Mouse (Mus musculus) thymus, adult 2 months (tissue): ENCODE measurements around the gene Mok. TPM values are rescaled to one million over a fixed set of nuclear protein-coding genes. Genes with fewer than 3 reads are reported as not detected.

Experiments used
- DNase-seq: peaks from one replicate; pipeline ENCODE4 v3.0.0; 2021
- H3K27ac ChIP-seq: fragments of 200-500 bp; 2 replicates; pipeline ENCODE4 v1.5.1; 2012; ENCODE audit warnings: low read length, control low read depth; ENCODE audit not compliant: control insufficient read depth, insufficient read depth
- H3K27me3 ChIP-seq: fragments of 200-500 bp; 2 replicates; pipeline ENCODE4 v1.6.1; 2012; ENCODE audit warnings: mild to moderate bottlenecking, low read length, moderate library complexity, mixed read lengths; ENCODE audit not compliant: control insufficient read depth, insufficient read depth
- H3K36me3 ChIP-seq: fragments of 200-500 bp; 2 replicates; pipeline ENCODE4 v1.6.1; 2012; ENCODE audit warnings: mild to moderate bottlenecking, low read length, moderate library complexity; ENCODE audit not compliant: control insufficient read depth, insufficient read depth
- H3K4me1 ChIP-seq: fragments of 200-500 bp; replicated peaks from 2 replicates; pipeline ENCODE4 v1.6.1; 2012; ENCODE audit warnings: low read length; ENCODE audit not compliant: control insufficient read depth, insufficient read depth
- H3K4me3 ChIP-seq: fragments of 200-500 bp; 2 replicates; pipeline ENCODE4 v1.5.1; 2012; ENCODE audit warnings: mild to moderate bottlenecking, low read length, control low read depth, moderate library complexity; ENCODE audit not compliant: control insufficient read depth, insufficient read depth
- CTCF ChIP-seq: fragments of 200-500 bp; IDR thresholded peaks from 2 replicates; pipeline ENCODE4 v1.5.1; 2012; ENCODE audit warnings: mild to moderate bottlenecking, control low read depth, low read length, moderate library complexity, borderline replicate concordance; ENCODE audit not compliant: control insufficient read depth, poor library complexity, insufficient read depth; ENCODE audit errors: extremely low read depth
- POLR2A ChIP-seq: fragments of 200-500 bp; IDR thresholded peaks from 2 replicates; pipeline ENCODE4 v1.6.1; 2012; ENCODE audit warnings: mild to moderate bottlenecking, low read length, control low read depth, moderate library complexity; ENCODE audit not compliant: control insufficient read depth, poor library complexity, insufficient read depth; ENCODE audit errors: extremely low read depth
- WGBS: fragments of 180-500 bp; shearing (Covaris S2); methylation state at CpG from one replicate; pipeline ENCODE4 v1.1.7; 2018; 5-methylcytosine and 5-hydroxymethylcytosine counted together
- polyA plus RNA-seq: library from polyadenylated mRNA; depleted of rRNA; stranded (reverse); fragments of >200 nt; gene quantifications from 2 replicates; pipeline ENCODE4 v1.2.3, GENCODE M21; 2012

Gene Mok
- polyA plus RNA-seq, 1 experiment = 1.4 TPM

DNA sequence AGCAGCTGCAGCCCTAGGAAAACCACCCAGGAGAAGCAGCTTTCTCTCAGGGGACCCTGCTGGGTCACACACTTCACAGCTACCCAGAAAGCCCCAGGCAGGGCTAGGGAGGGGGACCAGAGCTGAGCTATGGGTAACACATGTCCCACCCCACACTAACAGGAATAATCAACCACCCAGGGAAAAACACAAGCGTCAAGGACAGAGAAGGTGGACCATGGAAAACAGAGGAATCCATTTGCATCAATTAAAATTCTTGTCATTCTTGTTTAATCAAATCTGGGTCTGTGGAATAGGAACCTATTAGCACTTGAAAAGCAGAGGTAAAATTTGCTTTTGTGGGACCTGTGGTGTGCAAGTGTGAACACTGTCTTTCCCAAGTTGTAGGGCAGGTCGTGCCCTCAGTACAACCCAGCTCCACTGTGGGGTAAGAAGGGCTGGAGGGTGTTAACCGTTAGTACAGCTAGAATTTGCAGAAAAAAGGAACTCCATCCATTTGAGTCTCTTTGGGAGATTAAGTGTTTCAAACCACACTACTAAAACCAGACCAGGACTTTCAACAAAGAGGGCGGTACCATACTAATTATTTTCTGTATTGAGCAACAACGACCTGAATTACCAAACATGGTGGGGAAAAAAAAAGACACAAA is 3.4 kb downstream of the Mok start:
- no peak overlapping the region for H3K27ac ChIP-seq
- DNase-seq = no peak
- 39% methylated on average over 5 of the region's 5 CpGs for WGBS
- H3K4me3 ChIP-seq = no peak overlapping the region
- TF ChIP-seq POLR2A (no peak), CTCF (no peak)
- no peaks in the 10 kb centered on the region for H3K36me3 ChIP-seq
- H3K4me1 ChIP-seq = peaks cover 4% of the 10 kb centered on the region; the same call in 1 of the 2 replicates
- no peaks in the 10 kb centered on the region for H3K27me3 ChIP-seq

- WGBS = 78% methylated on average over 6 of the region's 6 CpGs
- no peak for TF ChIP-seq POLR2A
- TF ChIP-seq CTCF = no peak
- no peak for DNase-seq
- H3K27ac ChIP-seq = no peak overlapping the region
- no peaks in the 10 kb centered on the region for H3K36me3 ChIP-seq
- no peak overlapping the region for H3K4me3 ChIP-seq
- H3K27me3 ChIP-seq = no peaks in the 10 kb centered on the region
- H3K4me1 ChIP-seq = peaks cover 4% of the 10 kb centered on the region; the same call in 1 of the 2 replicates
Observed at GRCm38 (mm10) chr12:110836729-110837128, 4.0 kb downstream of the Mok start.

DNA sequence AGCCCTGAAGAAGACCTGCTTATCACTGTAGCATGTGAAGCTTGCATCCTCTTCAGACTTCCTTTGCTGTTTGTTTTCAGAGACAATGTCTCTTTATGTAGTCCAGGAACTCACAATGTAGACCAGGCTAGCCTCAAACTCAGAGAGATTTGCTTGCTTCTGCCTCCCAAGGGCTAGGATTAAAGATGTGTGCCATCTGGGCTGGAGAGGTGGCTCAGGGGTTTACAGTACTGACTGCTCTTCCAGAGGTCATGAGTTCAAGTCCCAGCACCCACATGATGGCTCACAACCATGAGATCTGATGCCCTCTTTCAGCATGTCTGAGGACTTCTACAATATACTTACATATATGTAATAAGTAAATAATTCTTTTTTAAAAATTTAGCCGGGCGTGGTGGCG is 5.6 kb downstream of the Mok start:
- DNase-seq = no peak
- no peaks in the 10 kb centered on the region for H3K36me3 ChIP-seq
- TF ChIP-seq POLR2A (no peak), CTCF (no peak)
- H3K4me3 ChIP-seq = no peak overlapping the region
- 97% methylated on average over 3 of the region's 3 CpGs for WGBS
- no peaks in the 10 kb centered on the region for H3K27me3 ChIP-seq
- H3K27ac ChIP-seq = no peak overlapping the region
- no peaks in the 10 kb centered on the region for H3K4me1 ChIP-seq

DNA sequence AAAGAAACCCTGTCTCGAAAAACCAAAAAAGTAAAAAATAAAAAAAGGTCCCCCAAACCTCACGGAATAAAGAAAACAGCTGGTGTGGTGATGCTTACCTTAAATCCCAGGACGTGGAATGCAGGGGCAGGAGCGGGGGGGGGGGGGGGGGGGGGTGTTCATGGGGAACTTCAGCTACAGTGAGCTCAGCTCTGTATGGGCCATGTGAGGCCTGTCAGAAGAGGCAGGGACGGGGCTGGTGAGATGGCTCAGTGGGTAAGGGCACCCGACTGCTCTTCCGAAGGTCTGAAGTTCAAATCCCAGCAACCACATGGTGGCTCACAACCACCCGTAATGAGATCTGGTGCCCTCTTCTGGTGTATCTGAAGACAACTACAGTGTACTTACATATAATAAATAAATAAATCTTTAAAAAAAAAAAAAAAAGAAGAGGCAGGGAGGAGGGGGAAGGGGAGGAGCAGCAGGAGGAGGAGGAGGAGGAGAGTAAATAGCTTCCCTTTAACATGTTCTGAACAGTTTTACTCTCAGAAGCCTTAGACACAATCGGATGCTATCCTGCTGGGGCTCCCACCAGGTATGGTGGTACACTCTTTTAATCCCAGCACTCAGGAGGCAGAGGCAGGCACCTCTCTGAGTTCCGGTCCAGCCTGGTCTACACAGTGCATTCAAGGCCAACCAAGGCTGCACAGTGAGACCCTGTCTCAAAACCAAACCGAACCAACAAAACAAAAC is 10.3 kb downstream of the Mok start:
- Histone ChIP-seq H3K36me3 (no peaks in the 10 kb centered on the region), H3K27ac (no peak overlapping the region), H3K27me3 (no peaks in the 10 kb centered on the region), H3K4me3 (no peak overlapping the region), H3K4me1 (no peaks in the 10 kb centered on the region)
- TF ChIP-seq CTCF (no peak), POLR2A (no peak)
- no peak for DNase-seq
- 90% methylated on average over 11 of the region's 11 CpGs for WGBS

DNA sequence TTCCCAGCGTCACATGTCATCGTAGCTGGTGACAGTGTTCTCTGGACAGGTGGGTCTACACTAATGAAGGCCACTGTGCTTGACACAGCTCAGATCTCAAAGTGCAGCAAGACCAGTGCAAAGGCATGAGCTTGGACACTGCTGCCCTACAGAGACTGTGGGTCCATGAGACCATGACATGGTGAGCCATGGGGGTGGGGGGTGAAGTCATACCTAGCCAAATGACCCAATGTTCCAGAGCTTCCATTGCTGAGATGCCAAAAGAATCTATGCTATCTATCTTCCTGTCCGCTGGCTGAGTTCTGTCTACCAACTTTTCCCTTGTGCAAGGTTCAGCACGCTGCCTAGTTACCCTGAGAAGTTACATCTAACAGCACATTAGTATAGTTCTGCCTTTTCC is 11.8 kb downstream of the Mok start:
- Histone ChIP-seq H3K27ac (no peak overlapping the region), H3K27me3 (no peaks in the 10 kb centered on the region), H3K4me1 (no peaks in the 10 kb centered on the region), H3K4me3 (no peak overlapping the region), H3K36me3 (no peaks in the 10 kb centered on the region)
- WGBS = 96% methylated on average over 4 of the region's 4 CpGs
- no peak for DNase-seq
- TF ChIP-seq POLR2A = no peak
- TF ChIP-seq CTCF = no peak

GRCm38 (mm10) chr12:110822366-110822765 is 18.4 kb downstream of the Mok start:
- TF ChIP-seq POLR2A (no peak), CTCF (no peak)
- Histone ChIP-seq H3K4me1 (no peaks in the 10 kb centered on the region), H3K27me3 (no peaks in the 10 kb centered on the region), H3K4me3 (no peak overlapping the region), H3K27ac (no peak overlapping the region), H3K36me3 (no peaks in the 10 kb centered on the region)
- 89% methylated on average over 7 of the region's 7 CpGs for WGBS
- no peak for DNase-seq
